Mouse (Mus musculus): ENCODE results near the gene Faap100.
"Not testable (repeated sequence)": the region's sequence is repeated elsewhere in the genome, so short reads cannot be mapped to it uniquely, and the experiment has no call there.

The Faap100 gene

GRCm38 (mm10) chr11:120378611-120379540 is at the start of gene Faap100:
Faap100 (minus strand) TSS chr11:120378764.
- DNase-seq (ENCODE audit: low read depth) = peak; percentile 79

GRCm38 (mm10) chr11:120426727-120427126 is 48.2 kb upstream of the Faap100 start:
- no peak for DNase-seq (ENCODE audit: low read depth)

- DNase-seq (ENCODE audit: low read depth) = peak; percentile 36
These were observed 45.2 kb upstream of the Faap100 start for GRCm38 (mm10) chr11:120423569-120424295.

GRCm38 (mm10) chr11:120422651-120423568 is 44.3 kb upstream of the Faap100 start:
- no peak for DNase-seq (ENCODE audit: low read depth)

GRCm38 (mm10) chr11:120418592-120418991 is 40.0 kb upstream of the Faap100 start:
- no peak for DNase-seq (ENCODE audit: low read depth)

- no peak for DNase-seq (ENCODE audit: low read depth)
These were observed 39.3 kb upstream of the Faap100 start for GRCm38 (mm10) chr11:120417852-120418251.

GRCm38 (mm10) chr11:120413621-120414020 is 35.1 kb upstream of the Faap100 start:
- not testable (repeated sequence) for DNase-seq (ENCODE audit: low read depth)

GRCm38 (mm10) chr11:120406445-120406844 is 27.9 kb upstream of the Faap100 start:
- no peak for DNase-seq (ENCODE audit: low read depth)

GRCm38 (mm10) chr11:120405867-120406266 is 27.3 kb upstream of the Faap100 start:
- DNase-seq (ENCODE audit: low read depth) = no peak

GRCm38 (mm10) chr11:120404814-120405213 is 26.2 kb upstream of the Faap100 start:
- no peak for DNase-seq (ENCODE audit: low read depth)

- DNase-seq (ENCODE audit: low read depth) = no peak
These were observed 20.8 kb upstream of the Faap100 start for GRCm38 (mm10) chr11:120399319-120399718.

- no peak for DNase-seq (ENCODE audit: low read depth)
These were observed 19.0 kb upstream of the Faap100 start for GRCm38 (mm10) chr11:120397602-120398001.

GRCm38 (mm10) chr11:120395661-120396060 is 17.1 kb upstream of the Faap100 start:
- no peak for DNase-seq (ENCODE audit: low read depth)

GRCm38 (mm10) chr11:120388580-120388979 is 10.0 kb upstream of the Faap100 start:
- DNase-seq (ENCODE audit: low read depth) = no peak

GRCm38 (mm10) chr11:120387157-120387556 is 8.6 kb upstream of the Faap100 start:
- no peak for DNase-seq (ENCODE audit: low read depth)

GRCm38 (mm10) chr11:120386632-120387031 is 8.1 kb upstream of the Faap100 start:
- DNase-seq (ENCODE audit: low read depth) = no peak

GRCm38 (mm10) chr11:120382509-120382908 is 3.9 kb upstream of the Faap100 start:
- DNase-seq (ENCODE audit: low read depth) = no peak

- DNase-seq (ENCODE audit: low read depth) = no peak
These were observed 2.6 kb upstream of the Faap100 start for GRCm38 (mm10) chr11:120381157-120381556.

GRCm38 (mm10) chr11:120380271-120380670 is 1.7 kb upstream of the Faap100 start:
- no peak for DNase-seq (ENCODE audit: low read depth)

GRCm38 (mm10) chr11:120378031-120378610 is 443 bp downstream of the Faap100 start:
- no peak for DNase-seq (ENCODE audit: low read depth)

GRCm38 (mm10) chr11:120377337-120377736 is 1.2 kb downstream of the Faap100 start:
- no peak for DNase-seq (ENCODE audit: low read depth)

Measured in fibroblast of lung, adult 2 months (primary cell).